ENCODE assay signal across 9 mouse cellular contexts in genomic region chr2:61802656-61803251, GRCm38 (mm10). TPM values are rescaled to one million over a fixed set of nuclear protein-coding genes. Genes with fewer than 3 reads are reported as not detected.
DNase-seq lines count a peak whose midpoint lies in the region; ATAC-seq lines count a peak whose summit lies in the region.
"Had no signal": no experiment of that assay in that cellular context is flagged by ENCODE, and none has a peak within 500 bp of the region (broad histone marks: within the 10 kb centered on the region; RNA-seq: fewer than 3 reads in every experiment).

Gene Tbr1, plus strand, starts transcription at chr2:61802930.

- no peaks in the 10 kb centered on the region for H3K4me1 ChIP-seq in kidney, embryonic 14.5 days (ENCODE audit: control insufficient read depth, insufficient read depth, low read length)
- peaks cover 23% of the 10 kb centered on the region for H3K4me1 ChIP-seq in neural tube, embryonic 15.5 days

- no peak within 1 kb of the TSS for H3K4me3 ChIP-seq in kidney, embryonic 14.5 days (ENCODE audit: low read length)
- no peak within 1 kb of the TSS for H3K4me3 ChIP-seq in neural tube, embryonic 15.5 days (replicated peaks)

- WGBS in kidney, embryonic 14.5 days: 5% methylated on average over 11 of the region's 11 CpGs
- WGBS in neural tube, embryonic 15.5 days: 9% methylated on average over 11 of the region's 11 CpGs

- H3K4me2 ChIP-seq in kidney, embryonic 14.5 days (replicated peaks; ENCODE audit: low read depth, low read length): no peak within 1 kb of the TSS
- no peak within 1 kb of the TSS for H3K4me2 ChIP-seq in neural tube, embryonic 15.5 days

- ATAC-seq in kidney, embryonic 14.5 days (ENCODE audit: low FRiP score, low TSS enrichment): peak; percentile 59; the same call in 1 of the 2 replicates
- ATAC-seq in neural tube, embryonic 15.5 days (ENCODE audit: low FRiP score): 0 out of 2 replicates have a peak, but pooled peaks have one; percentile 18

- intact Hi-C loops in left cerebral cortex, postnatal 4 days (cut with DNase I): no loop called here

- H3K9me3 ChIP-seq in kidney, embryonic 14.5 days (ENCODE audit: control insufficient read depth, low read length): no peaks in the 10 kb centered on the region
- H3K9me3 ChIP-seq in neural tube, embryonic 15.5 days (replicated peaks): no peaks in the 10 kb centered on the region

- H3K27me3 ChIP-seq in kidney, embryonic 14.5 days (ENCODE audit: control insufficient read depth, insufficient read depth, low read length): peaks cover 47% of the 10 kb centered on the region
- H3K27me3 ChIP-seq in neural tube, embryonic 15.5 days (replicated peaks): peaks cover 51% of the 10 kb centered on the region

- no peak for DNase-seq in kidney, adult 18-20 months
- peak; percentile 67 for DNase-seq in cerebellum, adult 9-11 months
- DNase-seq in frontal cortex, adult 2 months (ENCODE audit: extremely low spot score in 1 of 2, low spot score in 1 of 2): peak in 1 of 2 experiments; percentile 37
- DNase-seq in left cerebral cortex, postnatal 4 days: peak; percentile 53
- no peak for DNase-seq in natural killer cell, adult 2 months (ENCODE audit: low spot score in 2 of 2)
- DNase-seq in gastrocnemius, postnatal 4 days (ENCODE audit: low spot score in 2 of 2): no peak

- no peak within 1 kb of the TSS for H3K27ac ChIP-seq in kidney, embryonic 14.5 days (ENCODE audit: low read depth, low read length)
- no peak within 1 kb of the TSS for H3K27ac ChIP-seq in neural tube, embryonic 15.5 days (replicated peaks)

- peaks cover 4% of the 10 kb centered on the region; the same call in 1 of the 2 replicates for H3K36me3 ChIP-seq in kidney, embryonic 14.5 days (ENCODE audit: control insufficient read depth, insufficient read depth, low read length)
- H3K36me3 ChIP-seq in neural tube, embryonic 15.5 days: peaks cover 3% of the 10 kb centered on the region; the same call in 1 of the 2 replicates

- H3K9ac ChIP-seq in kidney, embryonic 14.5 days (ENCODE audit: low read depth, low read length): no peak within 1 kb of the TSS
- H3K9ac ChIP-seq in neural tube, embryonic 15.5 days (replicated peaks): no peak within 1 kb of the TSS

RNA-seq across cellular contexts. Expression of gene Tbr1, which starts in this region (rescaled TPM):
- polyA plus RNA-seq in kidney, embryonic 14.5 days (2014; fragmentation: Nextera tagmentation; extraction: Ambion mirVana): 0.05 and 0.09 TPM in 2 replicates
- 47.3 and 53.1 TPM in 2 replicates for polyA plus RNA-seq in frontal cortex, adult 2 months (2012; rRNA removed)
- 100 to 1,000 TPM; 129 to 131 TPM for total RNA-seq in left cerebral cortex, postnatal 4 days (2021)
- polyA plus RNA-seq in neural tube, embryonic 15.5 days (2015; fragmentation: Nextera tagmentation; extraction: Ambion mirVana): 0.06 and 0.13 TPM in 2 replicates
- under 1 TPM; 0.36 to 0.49 TPM for total RNA-seq in gastrocnemius, postnatal 4 days (2021)
- polyA plus RNA-seq: gonadal fat pad, adult 2 months had no signal

Comparison
In these comparisons a context has a peak if more than half of its experiments do, and no peak if none do; other contexts are left out.
1. RNA of gene Tbr1 (total RNA-seq): 129 to 131 TPM in left cerebral cortex, postnatal 4 days; 0.36 to 0.49 TPM in gastrocnemius, postnatal 4 days; every median in the first group is over 10 times any median in the second.
2. RNA of gene Tbr1 (polyA plus RNA-seq): 47.3 to 53.1 TPM in frontal cortex, adult 2 months; 0.06 to 0.13 TPM in neural tube, embryonic 15.5 days and 0.05 to 0.09 TPM in kidney, embryonic 14.5 days; every median in the first group is over 10 times any median in the second.
3. Peak in ATAC-seq in kidney, embryonic 14.5 days; RNA of the gene not detected or under 1 TPM.
4. Peak in ATAC-seq in neural tube, embryonic 15.5 days; RNA of the gene not detected or under 1 TPM.
5. DNase-seq: peak in cerebellum, adult 9-11 months (single experiment) and left cerebral cortex, postnatal 4 days (single experiment); none in kidney, adult 18-20 months (single experiment), natural killer cell, adult 2 months (0 of 2) and gastrocnemius, postnatal 4 days (0 of 2).